Comparison of ENCODE assay signal across 14 mouse cellular contexts in genomic region chr6:58298511-58298910, GRCm38 (mm10). TPM values are rescaled to one million over a fixed set of nuclear protein-coding genes. Genes with fewer than 3 reads are reported as not detected.
"Had no signal": no experiment of that assay in that cellular context is flagged by ENCODE, and none has a peak within 500 bp of the region (broad histone marks: within the 10 kb centered on the region; RNA-seq: fewer than 3 reads in every experiment).

No protein-coding gene starts in this region.

RNA-seq across cellular contexts. Expression of gene Vmn1r29, which starts 2.8 kb away (rescaled TPM):
- total RNA-seq: neutrophil, adult 5-6 weeks had no signal
- polyA plus RNA-seq: neural tube, embryonic 13.5 days; neural tube, embryonic 14.5 days; neural tube, embryonic 15.5 days; small intestine, adult 2 months; spleen, adult 2 months; stomach, embryonic 14.5 days; stomach, embryonic 15.5 days; stomach, embryonic 16.5 days; stomach, postnatal 0 days; testis, adult 2 months; thymus, adult 2 months; thymus, postnatal 0 days; urinary bladder, adult 2 months had no signal

RNA-seq across cellular contexts. Expression of gene Vmn1r28, which starts 36.7 kb away (rescaled TPM):
- total RNA-seq: neutrophil, adult 5-6 weeks had no signal
- polyA plus RNA-seq: neural tube, embryonic 13.5 days; neural tube, embryonic 14.5 days; neural tube, embryonic 15.5 days; small intestine, adult 2 months; spleen, adult 2 months; stomach, embryonic 14.5 days; stomach, embryonic 15.5 days; stomach, embryonic 16.5 days; stomach, postnatal 0 days; testis, adult 2 months; thymus, adult 2 months; thymus, postnatal 0 days; urinary bladder, adult 2 months had no signal
